Mouse (Mus musculus) heart, embryonic 10.5 days (tissue): ENCODE results near the gene B4galt4. TPM values are rescaled to one million over a fixed set of nuclear protein-coding genes. Genes with fewer than 3 reads are reported as not detected.
A peak's percentile ranks its signal among the peaks of the same experiment; 100 is the strongest.
"Not testable (repeated sequence)": the region's sequence is repeated elsewhere in the genome, so short reads cannot be mapped to it uniquely, and the experiment has no call there.

ENCODE experiments used
- DNase-seq: peaks from one replicate; pipeline ENCODE4 v3.0.0-alpha.2; 2017; ENCODE audit warnings: low spot score
- H3K27ac ChIP-seq: fragments of 300-500 bp; sonication (generic); 2 replicates; pipeline ENCODE4 v1.5.1; 2016; ENCODE audit warnings: mild to moderate bottlenecking
- H3K27me3 ChIP-seq: fragments of 300-500 bp; sonication (generic); 2 replicates; pipeline ENCODE4 v1.6.1; 2016; ENCODE audit warnings: mild to moderate bottlenecking; ENCODE audit not compliant: poor library complexity, insufficient read depth, severe bottlenecking
- H3K36me3 ChIP-seq: fragments of 300-500 bp; sonication (generic); 2 replicates; pipeline ENCODE4 v1.6.1; 2016; ENCODE audit warnings: mild to moderate bottlenecking, moderate library complexity
- H3K4me1 ChIP-seq: fragments of 300-500 bp; sonication (generic); 2 replicates; pipeline ENCODE4 v1.6.1; 2016; ENCODE audit warnings: mild to moderate bottlenecking
- H3K4me3 ChIP-seq: fragments of 300-500 bp; sonication (generic); 2 replicates; pipeline ENCODE4 v1.5.1; 2016; ENCODE audit warnings: mild to moderate bottlenecking, moderate library complexity
- H3K9me3 ChIP-seq: fragments of 300-500 bp; sonication (generic); 2 replicates; pipeline ENCODE4 v1.6.1; 2016; ENCODE audit warnings: mild to moderate bottlenecking, moderate library complexity
- WGBS: fragments of 180-500 bp; shearing (Covaris S2); methylation state at CpG from one replicate; pipeline ENCODE4 v1.1.7; 2016; 5-methylcytosine and 5-hydroxymethylcytosine counted together
- polyA plus RNA-seq: library from polyadenylated mRNA; unstranded; fragments of >200 nt; fragmentation: Nextera tagmentation; extraction: Ambion mirVana; gene quantifications from 2 replicates; pipeline ENCODE4 v1.2.1, GENCODE M21; 2016

B4galt4 gene
- polyA plus RNA-seq, 1 experiment from 2014 or later, result 28.5 TPM

- H3K4me3 ChIP-seq, result peak overlapping the region; percentile 89
- peaks cover 59% of the 10 kb centered on the region for H3K4me1 ChIP-seq
- H3K9me3 ChIP-seq, result no peaks in the 10 kb centered on the region
- H3K27ac ChIP-seq, result peak overlapping the region; percentile 99
- WGBS, result 45% methylated on average over 4 of the region's 4 CpGs
- no peak for DNase-seq
- H3K36me3 ChIP-seq, result peaks cover 17% of the 10 kb centered on the region; the same call in 1 of the 2 replicates
- no peaks in the 10 kb centered on the region for H3K27me3 ChIP-seq
Measured at GRCm38 (mm10) chr16:38711245-38711644, 30.8 kb upstream of the B4galt4 start.

DNA sequence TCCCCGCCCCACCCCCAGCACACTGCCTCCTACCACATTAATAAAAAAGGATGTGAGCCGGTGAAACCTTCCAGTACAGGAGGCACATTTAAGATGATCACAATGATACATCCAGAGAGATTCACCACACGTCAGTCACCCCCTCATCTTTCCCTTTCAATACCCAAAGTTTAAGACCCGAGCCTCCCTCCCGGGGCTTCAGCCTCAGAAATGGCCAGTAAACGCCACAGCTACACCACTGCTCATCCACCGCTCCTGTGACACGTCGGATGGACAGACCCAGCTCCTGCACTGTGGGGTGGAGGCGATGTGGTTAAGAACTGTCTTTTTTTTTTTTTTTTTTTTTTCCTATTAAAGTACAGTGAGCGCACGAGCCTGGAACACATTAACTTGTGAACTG is 30.0 kb upstream of the B4galt4 start:
- Histone ChIP-seq H3K27ac (peak overlapping the region; percentile 99), H3K36me3 (peaks cover 13% of the 10 kb centered on the region; the same call in 1 of the 2 replicates), H3K4me1 (peaks cover 51% of the 10 kb centered on the region), H3K27me3 (no peaks in the 10 kb centered on the region), H3K9me3 (no peaks in the 10 kb centered on the region), H3K4me3 (peak overlapping the region; percentile 89)
- peak; percentile 80 for DNase-seq
- WGBS, result 3% methylated on average over 12 of the region's 12 CpGs

DNA sequence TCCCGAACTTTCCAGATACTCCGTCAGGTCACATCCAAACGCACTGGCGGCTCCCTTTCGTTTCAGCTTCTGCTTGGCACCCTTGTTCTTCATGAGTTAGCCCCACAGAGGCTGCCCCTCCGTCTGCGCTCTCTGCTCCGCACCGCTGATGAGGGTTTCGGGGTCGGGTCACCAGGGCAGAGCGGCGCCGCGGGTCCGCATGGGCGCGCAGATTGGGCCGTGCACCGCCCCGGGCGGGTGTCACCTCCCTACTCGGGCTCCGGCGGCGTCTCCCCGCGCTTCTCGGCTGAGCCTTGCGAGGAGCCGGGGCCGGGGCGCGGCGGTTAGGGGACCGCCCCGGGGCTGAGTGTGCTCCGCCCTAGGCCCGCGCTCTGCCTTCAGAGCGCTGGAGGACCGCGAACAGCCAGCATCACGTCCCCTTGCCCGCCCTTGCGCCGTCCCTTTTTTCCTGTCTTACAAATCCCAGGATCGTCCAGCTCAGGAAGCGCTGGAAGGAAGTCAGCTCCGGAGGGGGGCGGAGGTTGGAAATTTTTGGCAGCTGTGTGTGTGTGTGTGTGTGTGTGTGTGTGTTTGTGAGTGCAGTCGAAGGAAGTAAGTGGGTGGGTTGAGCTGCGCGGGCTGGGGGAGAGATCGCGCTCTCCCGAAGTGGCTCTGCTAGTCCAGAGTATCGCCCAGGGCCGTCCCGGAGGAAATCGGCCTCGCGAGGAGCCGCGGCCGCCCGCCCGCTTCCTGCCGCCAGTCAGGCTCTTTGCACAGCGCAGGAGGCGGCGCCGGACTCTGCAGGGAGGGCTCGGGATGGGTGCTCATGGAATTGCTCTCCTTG is 29.3 kb upstream of the B4galt4 start, which contains the start of gene Arhgap31:
Arhgap31 (minus strand) TSS at position 694 of the 823 bp plus-strand sequence.
- no peaks in the 10 kb centered on the region for H3K27me3 ChIP-seq
- DNase-seq, result peak; percentile 95
- peaks cover 13% of the 10 kb centered on the region; the same call in 1 of the 2 replicates for H3K36me3 ChIP-seq
- H3K27ac ChIP-seq, result peak within 1 kb of the TSS; percentile 99
- peaks cover 44% of the 10 kb centered on the region for H3K4me1 ChIP-seq
- peak within 1 kb of the TSS; percentile 89 for H3K4me3 ChIP-seq
- under 1% methylated on average over 74 of the region's 74 CpGs for WGBS
- H3K9me3 ChIP-seq, result no peaks in the 10 kb centered on the region

GRCm38 (mm10) chr16:38713404-38714258 is 28.4 kb upstream of the B4galt4 start:
- whole genome bisulfite sequencing, result 16% methylated on average over 17 of the region's 17 CpGs
- Histone ChIP-seq H3K4me1 (peaks cover 36% of the 10 kb centered on the region), H3K4me3 (peak overlapping the region; percentile 89), H3K27me3 (no peaks in the 10 kb centered on the region), H3K9me3 (no peaks in the 10 kb centered on the region), H3K36me3 (peaks cover 13% of the 10 kb centered on the region; the same call in 1 of the 2 replicates), H3K27ac (peak overlapping the region; percentile 99)
- no peak for DNase-seq

GRCm38 (mm10) chr16:38714259-38714526 is 27.9 kb upstream of the B4galt4 start:
- not testable (repeated sequence) for H3K27me3 ChIP-seq, H3K36me3 ChIP-seq, H3K9me3 ChIP-seq
- H3K27ac ChIP-seq, result peak overlapping the region; percentile 99
- peak overlapping the region; percentile 89; the same call in 1 of the 2 replicates for H3K4me3 ChIP-seq
- DNase-seq, result peak; percentile 51
- 49% methylated on average over 11 of the region's 12 CpGs for WGBS
- H3K4me1 ChIP-seq, result peaks cover 30% of the 10 kb centered on the region

DNA sequence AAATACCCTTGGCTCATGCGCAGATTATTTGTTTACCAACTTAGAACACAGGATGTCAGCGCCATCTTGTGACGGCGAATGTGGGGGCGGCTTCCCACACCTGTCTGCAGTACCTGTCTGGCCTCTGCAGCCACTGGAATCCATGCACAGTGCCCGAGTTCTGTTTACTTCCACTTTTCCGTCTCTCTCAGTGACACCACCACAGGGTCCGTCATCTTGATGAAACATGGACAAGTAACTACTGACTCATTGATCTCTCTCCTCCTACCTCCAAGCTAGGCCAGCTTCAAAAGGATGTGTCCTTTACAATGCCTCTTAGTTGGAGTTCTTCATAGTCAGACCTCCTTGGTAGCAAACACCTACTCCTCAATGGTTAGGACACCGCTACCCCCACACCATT is 20.7 kb upstream of the B4galt4 start:
- Histone ChIP-seq H3K4me3 (no peak overlapping the region), H3K36me3 (no peaks in the 10 kb centered on the region), H3K4me1 (peaks cover 6% of the 10 kb centered on the region; the same call in 1 of the 2 replicates), H3K27me3 (no peaks in the 10 kb centered on the region), H3K9me3 (no peaks in the 10 kb centered on the region), H3K27ac (no peak overlapping the region)
- DNase-seq, result peak; percentile 47
- WGBS, result 87% methylated on average over 8 of the region's 9 CpGs

DNA sequence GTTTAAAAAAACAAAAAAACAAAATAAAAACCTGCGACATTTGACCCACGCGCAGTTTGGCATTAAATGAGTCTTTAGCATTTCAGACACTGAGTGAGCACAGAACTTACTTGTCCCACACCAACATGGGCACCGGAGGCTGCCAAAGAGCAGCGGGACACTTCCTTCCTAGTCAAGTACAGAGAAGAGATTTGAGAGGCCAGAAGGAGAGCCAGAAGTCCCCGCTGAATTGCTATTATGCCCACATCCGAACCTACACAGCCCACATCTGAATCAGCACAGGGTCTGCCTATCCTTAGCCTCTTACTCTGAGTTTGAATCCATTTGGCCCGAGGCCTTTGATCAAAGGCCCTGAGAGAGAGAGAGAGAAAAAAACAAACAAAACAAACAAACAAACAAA is 17.8 kb upstream of the B4galt4 start:
- Histone ChIP-seq H3K4me3 (no peak overlapping the region), H3K27me3 (no peaks in the 10 kb centered on the region), H3K9me3 (no peaks in the 10 kb centered on the region), H3K4me1 (peaks cover 10% of the 10 kb centered on the region), H3K36me3 (no peaks in the 10 kb centered on the region), H3K27ac (peak overlapping the region; percentile 42; the same call in 1 of the 2 replicates)
- DNase-seq, result no peak
- 68% methylated on average over 8 of the region's 8 CpGs for WGBS

GRCm38 (mm10) chr16:38724974-38725373 is 17.1 kb upstream of the B4galt4 start:
- H3K9me3 ChIP-seq, result no peaks in the 10 kb centered on the region
- no peak overlapping the region for H3K4me3 ChIP-seq
- peak overlapping the region; percentile 42; the same call in 1 of the 2 replicates for H3K27ac ChIP-seq
- peaks cover 11% of the 10 kb centered on the region for H3K4me1 ChIP-seq
- H3K27me3 ChIP-seq, result no peaks in the 10 kb centered on the region
- no peaks in the 10 kb centered on the region for H3K36me3 ChIP-seq
- DNase-seq, result peak; percentile 71
- 57% methylated on average over 13 of the region's 13 CpGs for WGBS

- H3K36me3 ChIP-seq, result no peaks in the 10 kb centered on the region
- no peaks in the 10 kb centered on the region for H3K9me3 ChIP-seq
- H3K27ac ChIP-seq, result no peak overlapping the region
- WGBS, result 89% methylated on average over 15 of the region's 15 CpGs
- no peaks in the 10 kb centered on the region for H3K27me3 ChIP-seq
- no peak overlapping the region for H3K4me3 ChIP-seq
- H3K4me1 ChIP-seq, result peaks cover 11% of the 10 kb centered on the region
- peak; percentile 68 for DNase-seq
Measured at GRCm38 (mm10) chr16:38728576-38729132, 13.4 kb upstream of the B4galt4 start.

DNA sequence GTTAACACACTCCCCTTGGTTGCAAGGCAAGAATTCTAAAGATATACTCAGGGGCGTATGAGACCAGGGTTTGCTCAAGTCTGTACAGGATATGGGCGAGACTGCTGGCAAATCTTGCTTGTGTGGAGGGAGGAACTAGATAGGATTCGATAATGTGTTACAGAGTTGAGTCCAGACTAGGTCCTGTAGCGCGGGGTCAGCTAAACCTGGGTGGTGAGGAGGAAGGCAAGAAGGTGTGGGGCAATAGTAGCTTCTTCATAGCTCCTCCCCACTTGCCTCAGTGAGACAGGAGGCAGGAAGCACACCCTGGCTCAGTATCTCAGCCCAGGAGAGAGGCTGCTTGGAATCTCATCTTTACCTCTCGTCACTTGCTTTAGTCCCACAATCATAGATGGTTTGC is 12.9 kb upstream of the B4galt4 start:
- H3K4me1 ChIP-seq, result peaks cover 11% of the 10 kb centered on the region
- H3K27me3 ChIP-seq, result no peaks in the 10 kb centered on the region
- DNase-seq, result peak; percentile 70
- H3K36me3 ChIP-seq, result no peaks in the 10 kb centered on the region
- H3K4me3 ChIP-seq, result no peak overlapping the region
- WGBS, result 57% methylated on average over 6 of the region's 6 CpGs
- no peaks in the 10 kb centered on the region for H3K9me3 ChIP-seq
- no peak overlapping the region for H3K27ac ChIP-seq

- H3K4me1 ChIP-seq, result peaks cover 5% of the 10 kb centered on the region; the same call in 1 of the 2 replicates
- H3K27ac ChIP-seq, result peak overlapping the region; percentile 30; the same call in 1 of the 2 replicates
- DNase-seq, result peak; percentile 66
- H3K4me3 ChIP-seq, result no peak overlapping the region
- H3K9me3 ChIP-seq, result no peaks in the 10 kb centered on the region
- no peaks in the 10 kb centered on the region for H3K36me3 ChIP-seq
- H3K27me3 ChIP-seq, result no peaks in the 10 kb centered on the region
- WGBS, result 58% methylated on average over 15 of the region's 15 CpGs
Measured at GRCm38 (mm10) chr16:38729610-38730288, 12.3 kb upstream of the B4galt4 start.

DNA sequence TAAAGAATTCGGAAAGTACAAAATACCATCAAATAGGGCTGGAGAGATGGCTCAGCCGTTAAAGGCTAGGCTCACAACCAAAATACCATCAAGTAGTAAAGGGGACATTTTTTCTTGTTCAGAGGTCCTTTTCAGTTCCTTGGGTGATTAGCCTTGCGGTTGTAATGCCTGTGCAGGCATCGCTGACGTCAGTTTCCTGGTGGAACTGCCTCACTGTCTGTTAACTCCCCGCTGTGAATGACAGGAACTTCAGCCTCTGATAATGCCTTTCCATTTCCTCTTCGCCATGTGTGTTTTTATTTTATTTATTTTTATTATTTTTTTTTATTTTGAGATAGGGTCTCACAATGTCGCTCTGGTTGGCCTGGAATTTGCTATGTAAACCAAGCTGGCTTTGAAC is 11.1 kb upstream of the B4galt4 start:
- 47% methylated on average over 8 of the region's 8 CpGs for WGBS
- no peaks in the 10 kb centered on the region for H3K36me3 ChIP-seq
- peaks cover 5% of the 10 kb centered on the region; the same call in 1 of the 2 replicates for H3K4me1 ChIP-seq
- no peaks in the 10 kb centered on the region for H3K27me3 ChIP-seq
- DNase-seq, result peak; percentile 74
- H3K27ac ChIP-seq, result no peak overlapping the region; the same call in 1 of the 2 replicates
- no peaks in the 10 kb centered on the region for H3K9me3 ChIP-seq
- H3K4me3 ChIP-seq, result no peak overlapping the region
